Mouse (Mus musculus): ENCODE data around the gene Ngb. TPM values are rescaled to one million over a fixed set of nuclear protein-coding genes. Genes with fewer than 3 reads are reported as not detected.

Gene Ngb
- polyA plus RNA-seq, 1 experiment from 2014 or later = 6.6 TPM

- 67% methylated on average over 4 of the region's 4 CpGs for WGBS
- no peaks in the 10 kb centered on the region for H3K9me3 ChIP-seq (ENCODE audit: control insufficient read depth, low read length)
- H3K27me3 ChIP-seq (ENCODE audit: control insufficient read depth, insufficient read depth, low read depth, low read length) = peaks cover 20% of the 10 kb centered on the region
- H3K36me3 ChIP-seq (ENCODE audit: control insufficient read depth, insufficient read depth, low read length) = no peaks in the 10 kb centered on the region
- no peak overlapping the region for H3K9ac ChIP-seq (ENCODE audit: low read length)
- H3K4me3 ChIP-seq (ENCODE audit: low read length) = no peak overlapping the region
- no peak overlapping the region for H3K4me2 ChIP-seq (ENCODE audit: low read depth, low read length)
- no peaks in the 10 kb centered on the region; the same call in 1 of the 2 replicates for H3K4me1 ChIP-seq (replicated peaks; ENCODE audit: control insufficient read depth, insufficient read depth, low read length)
- ATAC-seq (ENCODE audit: low read depth) = no peak
- H3K27ac ChIP-seq (ENCODE audit: low read length) = no peak overlapping the region
Measured at GRCm38 (mm10) chr12:87104796-87105195, 2.5 kb upstream of the Ngb start.

GRCm38 (mm10) chr12:87103471-87103870, 1.1 kb upstream of the Ngb start:
- Histone ChIP-seq H3K27ac (ENCODE audit: low read length) (no peak overlapping the region), H3K9ac (ENCODE audit: low read length) (no peak overlapping the region), H3K9me3 (ENCODE audit: control insufficient read depth, low read length) (no peaks in the 10 kb centered on the region), H3K4me2 (ENCODE audit: low read depth, low read length) (no peak overlapping the region), H3K4me3 (ENCODE audit: low read length) (no peak overlapping the region), H3K4me1 (replicated peaks; ENCODE audit: control insufficient read depth, insufficient read depth, low read length) (no peaks in the 10 kb centered on the region; the same call in 1 of the 2 replicates), H3K27me3 (ENCODE audit: control insufficient read depth, insufficient read depth, low read depth, low read length) (peaks cover 21% of the 10 kb centered on the region), H3K36me3 (ENCODE audit: control insufficient read depth, insufficient read depth, low read length) (no peaks in the 10 kb centered on the region)
- WGBS = 84% methylated on average over 4 of the region's 4 CpGs
- ATAC-seq (ENCODE audit: low read depth) = no peak

- Histone ChIP-seq H3K4me3 (ENCODE audit: low read length) (no peak overlapping the region), H3K36me3 (ENCODE audit: control insufficient read depth, insufficient read depth, low read length) (no peaks in the 10 kb centered on the region), H3K4me2 (ENCODE audit: low read depth, low read length) (no peak overlapping the region), H3K27ac (ENCODE audit: low read length) (no peak overlapping the region), H3K27me3 (ENCODE audit: control insufficient read depth, insufficient read depth, low read depth, low read length) (peaks cover 21% of the 10 kb centered on the region), H3K4me1 (replicated peaks; ENCODE audit: control insufficient read depth, insufficient read depth, low read length) (no peaks in the 10 kb centered on the region; the same call in 1 of the 2 replicates), H3K9ac (ENCODE audit: low read length) (no peak overlapping the region), H3K9me3 (ENCODE audit: control insufficient read depth, low read length) (no peaks in the 10 kb centered on the region)
- ATAC-seq (ENCODE audit: low read depth) = peak; percentile 47; the same call in 1 of the 2 replicates
- WGBS = 67% methylated on average over 4 of the region's 4 CpGs
Measured at GRCm38 (mm10) chr12:87100331-87100730, 2.0 kb downstream of the Ngb start.

- ATAC-seq (ENCODE audit: low read depth) = no peak
- Histone ChIP-seq H3K27ac (ENCODE audit: low read length) (no peak overlapping the region), H3K27me3 (ENCODE audit: control insufficient read depth, insufficient read depth, low read depth, low read length) (no peaks in the 10 kb centered on the region), H3K4me3 (ENCODE audit: low read length) (no peak overlapping the region), H3K9me3 (ENCODE audit: control insufficient read depth, low read length) (no peaks in the 10 kb centered on the region), H3K4me2 (ENCODE audit: low read depth, low read length) (no peak overlapping the region), H3K4me1 (replicated peaks; ENCODE audit: control insufficient read depth, insufficient read depth, low read length) (no peaks in the 10 kb centered on the region), H3K36me3 (ENCODE audit: control insufficient read depth, insufficient read depth, low read length) (no peaks in the 10 kb centered on the region), H3K9ac (ENCODE audit: low read length) (no peak overlapping the region)
- WGBS = 49% methylated on average over 6 of the region's 6 CpGs
Measured at GRCm38 (mm10) chr12:87093671-87094070, 8.7 kb downstream of the Ngb start.

GRCm38 (mm10) chr12:87093249-87093648, 9.1 kb downstream of the Ngb start:
- 64% methylated on average over 4 of the region's 4 CpGs for WGBS
- H3K9me3 ChIP-seq (ENCODE audit: control insufficient read depth, low read length) = no peaks in the 10 kb centered on the region
- H3K4me1 ChIP-seq (replicated peaks; ENCODE audit: control insufficient read depth, insufficient read depth, low read length) = no peaks in the 10 kb centered on the region
- H3K27me3 ChIP-seq (ENCODE audit: control insufficient read depth, insufficient read depth, low read depth, low read length) = no peaks in the 10 kb centered on the region
- H3K4me3 ChIP-seq (ENCODE audit: low read length) = no peak overlapping the region
- H3K9ac ChIP-seq (ENCODE audit: low read length) = no peak overlapping the region
- H3K4me2 ChIP-seq (ENCODE audit: low read depth, low read length) = no peak overlapping the region
- no peak overlapping the region for H3K27ac ChIP-seq (ENCODE audit: low read length)
- no peaks in the 10 kb centered on the region for H3K36me3 ChIP-seq (ENCODE audit: control insufficient read depth, insufficient read depth, low read length)
- no peak for ATAC-seq (ENCODE audit: low read depth)

GRCm38 (mm10) chr12:87091916-87092315, 10.4 kb downstream of the Ngb start:
- H3K9me3 ChIP-seq (ENCODE audit: control insufficient read depth, low read length) = no peaks in the 10 kb centered on the region
- H3K4me3 ChIP-seq (ENCODE audit: low read length) = no peak overlapping the region
- no peak overlapping the region for H3K9ac ChIP-seq (ENCODE audit: low read length)
- H3K4me2 ChIP-seq (ENCODE audit: low read depth, low read length) = no peak overlapping the region
- no peaks in the 10 kb centered on the region for H3K36me3 ChIP-seq (ENCODE audit: control insufficient read depth, insufficient read depth, low read length)
- 65% methylated on average over 2 of the region's 2 CpGs for WGBS
- no peak for ATAC-seq (ENCODE audit: low read depth)
- H3K27ac ChIP-seq (ENCODE audit: low read length) = no peak overlapping the region
- H3K27me3 ChIP-seq (ENCODE audit: control insufficient read depth, insufficient read depth, low read depth, low read length) = no peaks in the 10 kb centered on the region
- H3K4me1 ChIP-seq (replicated peaks; ENCODE audit: control insufficient read depth, insufficient read depth, low read length) = no peaks in the 10 kb centered on the region

- 66% methylated on average over 2 of the region's 2 CpGs for WGBS
- no peak for ATAC-seq (ENCODE audit: low read depth)
Measured at GRCm38 (mm10) chr12:87089701-87090100, 12.6 kb downstream of the Ngb start.

GRCm38 (mm10) chr12:87089255-87089654, 13.1 kb downstream of the Ngb start:
- Histone ChIP-seq H3K4me1 (replicated peaks; ENCODE audit: control insufficient read depth, insufficient read depth, low read length) (no peaks in the 10 kb centered on the region), H3K4me3 (ENCODE audit: low read length) (no peak overlapping the region), H3K27me3 (ENCODE audit: control insufficient read depth, insufficient read depth, low read depth, low read length) (no peaks in the 10 kb centered on the region), H3K9ac (ENCODE audit: low read length) (no peak overlapping the region), H3K27ac (ENCODE audit: low read length) (no peak overlapping the region), H3K9me3 (ENCODE audit: control insufficient read depth, low read length) (no peaks in the 10 kb centered on the region), H3K4me2 (ENCODE audit: low read depth, low read length) (no peak overlapping the region), H3K36me3 (ENCODE audit: control insufficient read depth, insufficient read depth, low read length) (no peaks in the 10 kb centered on the region)
- ATAC-seq (ENCODE audit: low read depth) = no peak
- 68% methylated on average over 4 of the region's 4 CpGs for WGBS

More at GRCm38 (mm10) chr12:87089701-87090100, 12.6 kb downstream of the Ngb start:
- Histone ChIP-seq H3K27me3 (ENCODE audit: control insufficient read depth, insufficient read depth, low read depth, low read length) (no peaks in the 10 kb centered on the region), H3K4me2 (ENCODE audit: low read depth, low read length) (no peak overlapping the region), H3K4me1 (replicated peaks; ENCODE audit: control insufficient read depth, insufficient read depth, low read length) (no peaks in the 10 kb centered on the region), H3K4me3 (ENCODE audit: low read length) (no peak overlapping the region), H3K36me3 (ENCODE audit: control insufficient read depth, insufficient read depth, low read length) (no peaks in the 10 kb centered on the region), H3K9me3 (ENCODE audit: control insufficient read depth, low read length) (no peaks in the 10 kb centered on the region), H3K27ac (ENCODE audit: low read length) (no peak overlapping the region), H3K9ac (ENCODE audit: low read length) (no peak overlapping the region)

- WGBS = 33% methylated on average over 4 of the region's 4 CpGs
Measured at GRCm38 (mm10) chr12:87088331-87088730, 14.0 kb downstream of the Ngb start.

GRCm38 (mm10) chr12:87087236-87087635, 15.1 kb downstream of the Ngb start:
- H3K36me3 ChIP-seq (ENCODE audit: control insufficient read depth, insufficient read depth, low read length) = no peaks in the 10 kb centered on the region
- H3K27me3 ChIP-seq (ENCODE audit: control insufficient read depth, insufficient read depth, low read depth, low read length) = no peaks in the 10 kb centered on the region
- H3K9me3 ChIP-seq (ENCODE audit: control insufficient read depth, low read length) = no peaks in the 10 kb centered on the region
- H3K4me1 ChIP-seq (replicated peaks; ENCODE audit: control insufficient read depth, insufficient read depth, low read length) = no peaks in the 10 kb centered on the region
- no peak overlapping the region for H3K27ac ChIP-seq (ENCODE audit: low read length)
- H3K9ac ChIP-seq (ENCODE audit: low read length) = no peak overlapping the region
- no peak overlapping the region for H3K4me2 ChIP-seq (ENCODE audit: low read depth, low read length)
- 59% methylated on average over 7 of the region's 7 CpGs for WGBS
- ATAC-seq (ENCODE audit: low read depth) = no peak
- H3K4me3 ChIP-seq (ENCODE audit: low read length) = no peak overlapping the region

More at GRCm38 (mm10) chr12:87088331-87088730, 14.0 kb downstream of the Ngb start:
- no peaks in the 10 kb centered on the region for H3K4me1 ChIP-seq (replicated peaks; ENCODE audit: control insufficient read depth, insufficient read depth, low read length)
- no peak overlapping the region for H3K4me2 ChIP-seq (ENCODE audit: low read depth, low read length)
- no peak overlapping the region for H3K27ac ChIP-seq (ENCODE audit: low read length)
- no peaks in the 10 kb centered on the region for H3K9me3 ChIP-seq (ENCODE audit: control insufficient read depth, low read length)
- H3K4me3 ChIP-seq (ENCODE audit: low read length) = no peak overlapping the region
- H3K27me3 ChIP-seq (ENCODE audit: control insufficient read depth, insufficient read depth, low read depth, low read length) = no peaks in the 10 kb centered on the region
- no peak overlapping the region for H3K9ac ChIP-seq (ENCODE audit: low read length)
- H3K36me3 ChIP-seq (ENCODE audit: control insufficient read depth, insufficient read depth, low read length) = no peaks in the 10 kb centered on the region
- ATAC-seq (ENCODE audit: low read depth) = no peak
